ENCODE assay signal across 8 mouse cellular contexts in genomic region chr4:130573351-130574047, GRCm38 (mm10). TPM values are rescaled to one million over a fixed set of nuclear protein-coding genes. Genes with fewer than 3 reads are reported as not detected.
DNase-seq lines count a peak whose midpoint lies in the region; ATAC-seq lines count a peak whose summit lies in the region.

No protein-coding gene starts in this region.

- peaks cover 50% of the 10 kb centered on the region for H3K4me1 ChIP-seq in forebrain, embryonic 13.5 days
- H3K4me1 ChIP-seq in limb, embryonic 12.5 days (replicated peaks), result peaks cover 37% of the 10 kb centered on the region
- H3K4me1 ChIP-seq in neural tube, embryonic 14.5 days (ENCODE audit: control insufficient read depth, insufficient read depth, low read length), result peaks cover 29% of the 10 kb centered on the region

- under 1% methylated on average over 25 of the region's 76 CpGs for WGBS in forebrain, embryonic 13.5 days
- under 1% methylated on average over 65 of the region's 76 CpGs for WGBS in limb, embryonic 12.5 days
- 0% methylated on average over 52 of the region's 76 CpGs for WGBS in neural tube, embryonic 14.5 days

- H3K27ac ChIP-seq in forebrain, embryonic 13.5 days, result peak overlapping the region; percentile 77
- H3K27ac ChIP-seq in limb, embryonic 12.5 days, result no peak overlapping the region
- peak overlapping the region; percentile 87 for H3K27ac ChIP-seq in neural tube, embryonic 14.5 days (ENCODE audit: low read depth, low read length)

- peak; percentile 65 for ATAC-seq in forebrain, embryonic 13.5 days
- ATAC-seq in limb, embryonic 12.5 days (ENCODE audit: insufficient number of reproducible peaks, insufficient read depth, low FRiP score, low TSS enrichment, low read depth), result peak; percentile 57
- ATAC-seq in neural tube, embryonic 14.5 days (ENCODE audit: low read depth), result peak; percentile 62
- no peak for ATAC-seq in megakaryocyte-erythroid progenitor cell, adult 5-6 weeks (replicated peaks; ENCODE audit: low FRiP score, low TSS enrichment, poor library complexity, severe bottlenecking)

- no peaks in the 10 kb centered on the region for H3K9me3 ChIP-seq in forebrain, embryonic 13.5 days (replicated peaks)
- H3K9me3 ChIP-seq in limb, embryonic 12.5 days, result no peaks in the 10 kb centered on the region
- no peaks in the 10 kb centered on the region for H3K9me3 ChIP-seq in neural tube, embryonic 14.5 days (ENCODE audit: control insufficient read depth, low read length)

- peak overlapping the region; percentile 74 for H3K4me3 ChIP-seq in forebrain, embryonic 13.5 days
- peak overlapping the region; percentile 92 for H3K4me3 ChIP-seq in limb, embryonic 12.5 days (replicated peaks)
- H3K4me3 ChIP-seq in neural tube, embryonic 14.5 days (ENCODE audit: low read depth, low read length), result peak overlapping the region; percentile 87

- H3K4me2 ChIP-seq in forebrain, embryonic 13.5 days, result peak overlapping the region; percentile 80
- peak overlapping the region; percentile 89 for H3K4me2 ChIP-seq in limb, embryonic 12.5 days
- peak overlapping the region; percentile 76 for H3K4me2 ChIP-seq in neural tube, embryonic 14.5 days (ENCODE audit: low read depth, low read length)

- no peaks in the 10 kb centered on the region for H3K36me3 ChIP-seq in forebrain, embryonic 13.5 days (ENCODE audit: poor library complexity, severe bottlenecking)
- H3K36me3 ChIP-seq in limb, embryonic 12.5 days, result no peaks in the 10 kb centered on the region
- no peaks in the 10 kb centered on the region for H3K36me3 ChIP-seq in neural tube, embryonic 14.5 days (ENCODE audit: control insufficient read depth, insufficient read depth, low read length)

- H3K9ac ChIP-seq in forebrain, embryonic 13.5 days, result peak overlapping the region; percentile 92
- H3K9ac ChIP-seq in limb, embryonic 12.5 days (replicated peaks), result peak overlapping the region; percentile 91
- peak overlapping the region; percentile 97 for H3K9ac ChIP-seq in neural tube, embryonic 14.5 days (replicated peaks; ENCODE audit: low read depth, low read length)

- peak; percentile 70 for DNase-seq in cerebellum, adult 11-12 months
- no peak for DNase-seq in cerebellum, adult 11 months
- peak; percentile 42 for DNase-seq in right cerebral cortex, postnatal 25 days
- DNase-seq in right cerebral cortex, adult 18-20 months, result no peak

- H3K27me3 ChIP-seq in forebrain, embryonic 13.5 days, result 0 out of 2 replicates have a peak, but pooled peaks cover 3% of the 10 kb centered on the region
- no peaks in the 10 kb centered on the region for H3K27me3 ChIP-seq in limb, embryonic 12.5 days
- no peaks in the 10 kb centered on the region for H3K27me3 ChIP-seq in neural tube, embryonic 14.5 days (ENCODE audit: control insufficient read depth, insufficient read depth, low read length)

RNA-seq across cellular contexts. Expression of gene Nkain1, which starts 0.5 kb away (rescaled TPM):
- 4.9 and 5.4 TPM in 2 replicates for polyA plus RNA-seq in forebrain, embryonic 13.5 days (2015; fragmentation: Nextera tagmentation; extraction: Ambion mirVana)
- polyA plus RNA-seq in limb, embryonic 12.5 days (2016; fragmentation: Nextera tagmentation; extraction: Ambion mirVana), result 4.0 and 5.2 TPM in 2 replicates
- 17.4 and 19.9 TPM in 2 replicates for polyA plus RNA-seq in neural tube, embryonic 14.5 days (2014; fragmentation: Nextera tagmentation; extraction: Ambion mirVana)
- total RNA-seq in megakaryocyte-erythroid progenitor cell, adult 5-6 weeks (2014; fragmentation: Nextera tagmentation), result 0.44 TPM in 1 of 2 replicates, not detected in the other
- total RNA-seq in megakaryocyte-erythroid progenitor cell, adult 5-6 weeks (2017), result not detected in 2 replicates

Comparison
In these comparisons a context has a peak if more than half of its experiments do, and no peak if none do; other contexts are left out.
1. DNase-seq: peak in cerebellum, adult 11-12 months (single experiment) and right cerebral cortex, postnatal 25 days (single experiment); none in cerebellum, adult 11 months (single experiment) and right cerebral cortex, adult 18-20 months (single experiment).
2. Peak in every context shown above with its lines, with median percentiles within 50 percentile points of each other: H3K4me2 ChIP-seq, H3K4me3 ChIP-seq and H3K9ac ChIP-seq.